Mouse (Mus musculus) embryonic fibroblast, embryonic 13.5 days (primary cell): ENCODE data around the gene Rgp1.

Experiments
- CTCF ChIP-seq: IDR thresholded peaks from 2 replicates; pipeline ENCODE4 v1.5.1; 2011; ENCODE audit warnings: mild to moderate bottlenecking, control low read depth, low read length, moderate library complexity, borderline replicate concordance; ENCODE audit not compliant: insufficient read depth
- POLR2A ChIP-seq: IDR thresholded peaks from 2 replicates; pipeline ENCODE4 v1.6.1; 2011; ENCODE audit warnings: low read depth, mild to moderate bottlenecking, control low read depth, low read length, moderate library complexity

DNA sequence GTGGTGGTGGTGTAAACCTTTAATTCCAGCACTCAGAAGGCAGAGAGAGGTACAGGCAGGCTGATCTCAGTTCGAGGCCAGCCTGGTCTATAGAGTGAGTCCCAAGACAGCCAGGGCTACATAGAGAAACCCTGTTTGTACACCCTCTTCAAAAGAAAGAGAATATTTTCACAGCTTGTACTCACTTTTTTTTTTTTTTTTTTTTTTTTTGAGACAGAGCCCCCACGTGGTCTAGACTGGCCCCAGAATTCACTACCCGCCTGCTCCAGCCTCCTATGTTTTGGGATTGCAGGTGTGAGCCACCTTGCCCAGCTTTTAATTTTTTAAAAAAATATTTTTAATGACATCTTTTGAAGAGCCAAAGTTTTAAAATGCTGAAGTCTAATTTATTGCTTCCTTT lies 25.6 kb downstream of the Rgp1 start:
- TF ChIP-seq CTCF (no peak), POLR2A (no peak)
